8 mouse cellular contexts compared by ENCODE assay signal in genomic region chr6:39420867-39421266, GRCm38 (mm10). TPM values are rescaled to one million over a fixed set of nuclear protein-coding genes. Genes with fewer than 3 reads are reported as not detected.
DNase-seq lines count a peak whose midpoint lies in the region; ATAC-seq and TF ChIP-seq lines count a peak whose summit lies in the region.

No protein-coding gene starts in this region.

- H3K4me3 ChIP-seq in lung, embryonic 15.5 days: no peak overlapping the region; the same call in 1 of the 2 replicates
- peak overlapping the region; percentile 97 for H3K4me3 ChIP-seq in forebrain, embryonic 14.5 days (ENCODE audit: low read depth, low read length)
- H3K4me3 ChIP-seq in limb, embryonic 10.5 days: peak overlapping the region; percentile 86; the same call in 1 of the 2 replicates
- peak overlapping the region; percentile 33 for H3K4me3 ChIP-seq in myocyte

- ATAC-seq in lung, embryonic 15.5 days (ENCODE audit: borderline replicate concordance, extremely low read depth, low FRiP score, low TSS enrichment): no peak
- ATAC-seq in forebrain, embryonic 14.5 days: no peak

- no peaks in the 10 kb centered on the region for H3K9me3 ChIP-seq in lung, embryonic 15.5 days
- no peaks in the 10 kb centered on the region for H3K9me3 ChIP-seq in forebrain, embryonic 14.5 days (replicated peaks; ENCODE audit: control insufficient read depth, low read length)
- H3K9me3 ChIP-seq in limb, embryonic 10.5 days (replicated peaks): no peaks in the 10 kb centered on the region

- H3K4me1 ChIP-seq in lung, embryonic 15.5 days: peaks cover 5% of the 10 kb centered on the region; the same call in 1 of the 2 replicates
- peaks cover 10% of the 10 kb centered on the region for H3K4me1 ChIP-seq in forebrain, embryonic 14.5 days (ENCODE audit: control insufficient read depth, insufficient read depth, low read length)
- H3K4me1 ChIP-seq in limb, embryonic 10.5 days: peaks cover 8% of the 10 kb centered on the region; the same call in 1 of the 2 replicates

- no peak overlapping the region for H3ac ChIP-seq in myocyte (ENCODE audit: control insufficient read depth, insufficient read length)

- H3K36me3 ChIP-seq in lung, embryonic 15.5 days: no peaks in the 10 kb centered on the region
- no peaks in the 10 kb centered on the region for H3K36me3 ChIP-seq in forebrain, embryonic 14.5 days (ENCODE audit: control insufficient read depth, insufficient read depth, low read length)
- H3K36me3 ChIP-seq in limb, embryonic 10.5 days: no peaks in the 10 kb centered on the region
- no peaks in the 10 kb centered on the region for H3K36me3 ChIP-seq in myocyte (ENCODE audit: control insufficient read depth, insufficient read depth)

- H3K4me2 ChIP-seq in lung, embryonic 15.5 days: peak overlapping the region; percentile 89; the same call in 1 of the 2 replicates
- H3K4me2 ChIP-seq in forebrain, embryonic 14.5 days (ENCODE audit: low read length): peak overlapping the region; percentile 62
- H3K4me2 ChIP-seq in myocyte (ENCODE audit: low read depth): no peak overlapping the region

- no peak for DNase-seq in lung, postnatal 14 days
- no peak for DNase-seq in forebrain, embryonic 14.5 days (ENCODE audit: low spot score)
- DNase-seq in limb, embryonic 10.5 days (ENCODE audit: low spot score): no peak
- no peak for DNase-seq in retina, postnatal 1 day
- DNase-seq in right cerebral cortex, postnatal 14 days: no peak
- no peak for DNase-seq in urinary bladder, postnatal 4 days (ENCODE audit: low spot score in 2 of 2)

- no peak overlapping the region for H3K9ac ChIP-seq in lung, embryonic 15.5 days
- H3K9ac ChIP-seq in forebrain, embryonic 14.5 days (ENCODE audit: low read length): no peak overlapping the region

- no peak overlapping the region for H3K27ac ChIP-seq in lung, embryonic 15.5 days
- H3K27ac ChIP-seq in forebrain, embryonic 14.5 days (ENCODE audit: low read depth, low read length): peak overlapping the region; percentile 95; the same call in 1 of the 2 replicates
- H3K27ac ChIP-seq in limb, embryonic 10.5 days: no peak overlapping the region

- 40% methylated on average over 4 of the region's 4 CpGs for WGBS in lung, embryonic 15.5 days
- WGBS in forebrain, embryonic 14.5 days: 53% methylated on average over 4 of the region's 4 CpGs
- 49% methylated on average over 4 of the region's 4 CpGs for WGBS in limb, embryonic 10.5 days

- no peaks in the 10 kb centered on the region for H3K79me2 ChIP-seq in myocyte (ENCODE audit: control insufficient read depth, insufficient read depth)

- H3K27me3 ChIP-seq in lung, embryonic 15.5 days: peaks cover 27% of the 10 kb centered on the region; the same call in 1 of the 2 replicates
- H3K27me3 ChIP-seq in forebrain, embryonic 14.5 days (replicated peaks; ENCODE audit: control insufficient read depth, insufficient read depth, low read length): no peaks in the 10 kb centered on the region; the same call in 1 of the 2 replicates
- H3K27me3 ChIP-seq in limb, embryonic 10.5 days (ENCODE audit: low read depth, poor library complexity, severe bottlenecking): peaks cover 35% of the 10 kb centered on the region
- no peaks in the 10 kb centered on the region for H3K27me3 ChIP-seq in myocyte (ENCODE audit: control insufficient read depth, insufficient read depth, insufficient read length)

- TF ChIP-seq POLR2A in myocyte (IDR thresholded peaks at IDR 0.05; ENCODE audit: insufficient read length, low read depth): no peak

TF ChIP-seq in myocyte, 11 proteins besides CTCF, POLR2A, EP300 and RAD21:
- TF ChIP-seq MYOD1 (IDR thresholded peaks at IDR 0.05; ENCODE audit: control insufficient read depth in 1 of 3, insufficient read length in 2 of 3, low read depth in 2 of 3) (no peak), REST (IDR thresholded peaks at IDR 0.05; ENCODE audit: insufficient read depth, insufficient read length) (no peak), TCF3 (IDR thresholded peaks at IDR 0.05; ENCODE audit: insufficient read length, low read depth) (no peak), MYOG (IDR thresholded peaks at IDR 0.05; ENCODE audit: control insufficient read depth in 1 of 3, insufficient read depth in 1 of 3, insufficient read length in 2 of 3, low read depth in 2 of 3) (no peak), E2F4 (IDR thresholded peaks at IDR 0.05; ENCODE audit: insufficient read depth) (no peak), POLR2AphosphoS2 (IDR thresholded peaks at IDR 0.05; ENCODE audit: insufficient read length, low read depth) (no peak), TCF12 (IDR thresholded peaks at IDR 0.05; ENCODE audit: insufficient read depth, poor library complexity, severe bottlenecking) (no peak), MAX (IDR thresholded peaks at IDR 0.05; ENCODE audit: low read depth) (no peak), USF1 (IDR thresholded peaks at IDR 0.05; ENCODE audit: low read depth) (no peak), CEBPB (IDR thresholded peaks at IDR 0.05; ENCODE audit: insufficient read depth, poor library complexity, severe bottlenecking) (no peak), SRF (IDR thresholded peaks at IDR 0.05; ENCODE audit: control insufficient read depth, insufficient read length, low read depth) (no peak)

RNA-seq across cellular contexts. Expression of gene Mkrn1, which starts 0.6 kb away (rescaled TPM):
- polyA plus RNA-seq in lung, embryonic 15.5 days (2015; fragmentation: Nextera tagmentation; extraction: Ambion mirVana): 66.5 and 68.5 TPM in 2 replicates
- 230 and 234 TPM in 2 replicates for polyA plus RNA-seq in forebrain, embryonic 14.5 days (2014; fragmentation: Nextera tagmentation; extraction: Ambion mirVana)
- 28.2 and 35.5 TPM in 2 replicates for polyA plus RNA-seq in limb, embryonic 10.5 days (2016; fragmentation: Nextera tagmentation; extraction: Ambion mirVana)
- 34.7 TPM for polyA plus RNA-seq in myocyte (2012; fragmentation: generic; extraction: Trizol)

RNA-seq across cellular contexts. Expression of gene Rab19, which starts 39.9 kb away (rescaled TPM):
- polyA plus RNA-seq in lung, embryonic 15.5 days (2015; fragmentation: Nextera tagmentation; extraction: Ambion mirVana): 4.2 and 6.3 TPM in 2 replicates
- polyA plus RNA-seq in forebrain, embryonic 14.5 days (2014; fragmentation: Nextera tagmentation; extraction: Ambion mirVana): 0.22 and 0.32 TPM in 2 replicates
- 0.28 and 0.49 TPM in 2 replicates for polyA plus RNA-seq in limb, embryonic 10.5 days (2016; fragmentation: Nextera tagmentation; extraction: Ambion mirVana)
- not detected for polyA plus RNA-seq in myocyte (2012; fragmentation: generic; extraction: Trizol)

RNA-seq across cellular contexts. Expression of gene Slc37a3, which starts 43.4 kb away (rescaled TPM):
- 39.3 and 41.5 TPM in 2 replicates for polyA plus RNA-seq in lung, embryonic 15.5 days (2015; fragmentation: Nextera tagmentation; extraction: Ambion mirVana)
- polyA plus RNA-seq in forebrain, embryonic 14.5 days (2014; fragmentation: Nextera tagmentation; extraction: Ambion mirVana): 60.0 and 60.2 TPM in 2 replicates
- 43.1 and 48.9 TPM in 2 replicates for polyA plus RNA-seq in limb, embryonic 10.5 days (2016; fragmentation: Nextera tagmentation; extraction: Ambion mirVana)
- 18.3 TPM for polyA plus RNA-seq in myocyte (2012; fragmentation: generic; extraction: Trizol)
